Mouse (Mus musculus) lung, postnatal 25 days (tissue): ENCODE results near the gene Angptl6.
A peak's percentile ranks its signal among the peaks of the same experiment; 100 is the strongest.

Experiments used
- DNase-seq: peaks from one replicate; pipeline ENCODE4 v3.0.0; 2022; ENCODE audit warnings: low spot score

Angptl6 gene

DNA sequence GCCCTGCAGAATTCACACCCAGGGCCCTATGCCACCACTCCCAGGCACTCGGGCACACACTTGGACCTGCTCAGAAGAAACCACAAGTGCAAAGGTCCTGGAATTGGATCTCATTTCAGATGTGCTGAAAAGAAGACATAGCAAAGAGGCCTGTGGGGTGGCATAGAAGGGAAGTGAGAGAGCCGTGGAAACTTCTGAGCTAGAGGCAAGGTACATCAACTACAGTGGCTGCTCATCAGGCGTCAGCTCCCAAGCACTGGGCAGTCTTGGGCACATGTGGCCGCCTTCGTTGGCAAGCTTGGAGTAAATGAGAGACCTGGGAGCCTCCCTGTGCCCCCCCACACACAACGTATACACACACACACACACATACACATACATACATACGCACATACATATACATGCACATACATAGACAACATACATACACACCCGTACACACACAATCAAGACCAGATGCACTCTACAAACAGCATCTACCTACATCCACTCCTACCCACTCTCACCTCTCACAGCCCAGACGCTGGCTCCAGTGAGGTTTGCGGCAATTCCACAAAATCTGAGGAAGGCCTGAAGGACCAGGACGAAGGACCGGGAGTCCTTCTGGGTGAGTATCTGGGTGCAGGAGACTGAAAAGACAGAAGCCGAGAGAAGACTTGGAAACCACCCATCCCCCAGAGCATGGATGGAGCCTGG lies at the start of gene Angptl6:
Angptl6 (minus strand) TSS at position 631 of the 696 bp plus-strand sequence.
- no peak for DNase-seq

DNA sequence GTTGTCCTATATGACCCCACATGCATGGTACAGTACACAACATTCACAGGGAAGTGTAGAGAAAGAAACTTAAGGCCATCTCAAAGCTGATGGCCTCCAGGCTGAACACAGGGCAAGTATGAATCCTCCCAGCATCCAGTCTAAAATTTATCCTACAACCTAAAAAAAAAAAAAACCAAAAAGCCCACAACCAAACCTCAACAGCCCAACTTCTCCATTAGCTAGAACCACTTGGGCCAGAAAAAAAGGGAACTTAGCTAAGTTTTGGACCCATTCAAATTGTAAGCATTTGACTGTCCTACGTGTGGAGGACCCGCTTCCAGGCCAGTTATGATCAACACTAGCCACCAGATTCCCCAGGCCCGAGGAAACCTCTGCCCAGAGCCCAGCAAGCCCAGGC lies 43.7 kb upstream of the Angptl6 start:
- DNase-seq = no peak

DNA sequence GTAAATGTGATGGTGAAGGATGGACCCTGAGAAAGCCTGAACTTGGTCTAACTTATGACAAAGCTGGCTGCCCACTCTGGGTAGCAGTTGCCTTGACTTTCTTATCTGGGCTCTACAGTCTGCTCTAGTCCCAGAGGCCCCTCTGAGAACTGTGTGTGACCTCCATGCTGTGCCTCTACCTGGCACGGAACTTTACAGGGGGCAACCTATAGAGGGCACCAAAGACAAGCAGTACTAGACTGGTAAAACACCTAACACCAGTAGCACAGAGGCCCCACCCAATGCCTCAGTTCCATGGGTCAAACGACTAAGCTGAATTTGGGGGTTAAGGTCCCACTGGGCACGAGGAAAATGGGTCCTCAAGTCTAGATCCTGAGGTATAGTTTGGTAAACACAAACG lies 36.6 kb upstream of the Angptl6 start:
- peak; percentile 57 for DNase-seq

DNA sequence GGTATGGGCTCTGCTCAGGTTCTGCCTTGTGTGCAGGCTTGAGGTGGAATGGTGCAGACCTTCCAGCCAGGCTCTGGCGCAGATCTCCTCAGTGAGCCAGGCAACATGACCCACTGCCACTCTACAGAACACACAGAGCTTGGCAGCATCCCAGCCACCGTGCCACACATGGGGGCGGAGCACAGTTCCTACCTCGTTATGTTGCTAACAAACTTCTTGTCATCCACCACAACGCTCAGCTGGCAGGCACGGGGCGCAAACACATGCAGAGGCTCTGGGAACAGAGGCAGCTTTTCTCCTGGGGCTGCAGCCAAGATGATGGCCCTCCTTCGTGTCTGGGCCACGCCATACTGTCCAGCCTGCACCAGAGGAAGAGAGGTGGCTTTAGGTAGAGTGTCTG lies 30.4 kb upstream of the Angptl6 start:
- DNase-seq = peak; percentile 18

DNA sequence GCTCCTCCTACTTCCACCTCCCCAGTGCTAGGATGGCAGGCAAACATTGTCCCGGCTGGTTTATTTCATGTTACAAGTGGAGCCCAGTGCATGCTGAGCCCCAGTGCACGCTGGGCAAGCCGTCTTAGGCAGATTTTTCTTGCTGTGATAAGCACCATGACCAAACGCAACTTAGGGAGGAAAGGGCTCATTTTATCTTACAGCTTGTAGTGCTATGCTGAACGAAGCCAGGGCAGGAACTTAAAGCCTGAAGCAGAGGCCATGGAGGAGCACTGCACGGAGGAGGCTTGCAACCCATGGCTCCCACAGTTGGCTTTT lies 22.6 kb upstream of the Angptl6 start:
- no peak for DNase-seq

DNA sequence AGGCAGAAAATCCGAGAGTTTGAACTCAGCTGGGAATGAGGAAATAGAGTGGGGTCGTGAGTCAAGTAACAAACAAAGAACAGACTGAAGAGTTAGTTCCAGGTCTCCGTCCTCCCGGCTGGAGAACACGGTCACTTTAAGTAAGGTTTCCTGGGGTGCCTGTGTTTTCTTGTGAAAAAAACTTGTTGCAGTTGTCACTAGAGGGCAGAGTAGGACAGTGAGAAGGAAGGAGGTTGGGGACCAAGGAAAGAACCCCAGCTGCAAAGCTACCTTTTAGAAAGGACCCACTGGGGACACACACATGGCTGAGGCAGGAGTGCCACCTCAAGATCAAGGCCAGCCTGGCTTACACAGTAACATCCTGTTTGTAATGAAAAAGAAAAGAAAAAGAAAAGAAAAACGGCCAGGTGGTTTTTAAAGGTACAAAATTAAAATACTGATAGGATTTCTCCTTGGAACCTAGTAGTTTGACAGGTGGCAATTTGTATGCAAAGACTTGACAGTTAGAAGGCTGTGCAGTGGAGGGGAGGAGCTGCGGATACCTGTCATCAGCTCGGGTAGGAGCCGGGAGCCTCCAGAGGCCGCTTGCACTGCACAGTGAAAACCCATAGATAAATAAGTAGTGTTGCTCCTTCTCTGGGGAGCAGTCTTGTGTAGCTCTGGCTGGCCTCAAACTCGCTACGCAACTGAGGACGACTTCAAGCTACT lies 22.1 kb upstream of the Angptl6 start:
- DNase-seq = peak; percentile 73

DNA sequence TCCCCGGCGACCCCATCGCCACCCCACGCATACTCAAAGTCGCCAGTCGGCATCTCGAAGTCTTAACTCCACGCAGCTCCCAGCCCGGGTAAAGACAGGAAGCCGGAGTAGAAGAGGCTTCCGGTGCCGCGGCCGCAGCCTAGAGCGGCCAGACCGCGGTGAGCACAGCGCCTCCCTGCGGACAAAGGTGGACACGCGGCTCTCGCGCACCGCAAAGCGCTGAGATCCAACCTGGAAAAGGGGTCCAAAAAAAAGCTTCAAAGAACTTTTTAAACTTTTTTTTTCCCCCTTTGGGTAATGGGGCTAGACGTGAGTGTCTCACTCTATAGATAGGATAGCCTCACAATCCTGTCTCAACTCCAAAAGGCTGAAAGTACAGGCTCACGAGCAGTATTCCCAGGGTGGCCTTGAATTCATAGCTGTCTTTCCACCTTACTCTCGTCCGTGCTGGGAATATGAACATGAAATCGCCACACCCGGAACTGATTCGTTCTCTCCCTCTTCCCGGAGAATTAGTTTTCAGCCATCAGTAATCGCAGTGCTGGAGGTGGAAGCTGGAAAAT lies 19.1 kb upstream of the Angptl6 start, which contains the start of gene Eif3g:
Eif3g (minus strand) TSS at position 113 of the 563 bp plus-strand sequence.
- DNase-seq = peak; percentile 87

DNA sequence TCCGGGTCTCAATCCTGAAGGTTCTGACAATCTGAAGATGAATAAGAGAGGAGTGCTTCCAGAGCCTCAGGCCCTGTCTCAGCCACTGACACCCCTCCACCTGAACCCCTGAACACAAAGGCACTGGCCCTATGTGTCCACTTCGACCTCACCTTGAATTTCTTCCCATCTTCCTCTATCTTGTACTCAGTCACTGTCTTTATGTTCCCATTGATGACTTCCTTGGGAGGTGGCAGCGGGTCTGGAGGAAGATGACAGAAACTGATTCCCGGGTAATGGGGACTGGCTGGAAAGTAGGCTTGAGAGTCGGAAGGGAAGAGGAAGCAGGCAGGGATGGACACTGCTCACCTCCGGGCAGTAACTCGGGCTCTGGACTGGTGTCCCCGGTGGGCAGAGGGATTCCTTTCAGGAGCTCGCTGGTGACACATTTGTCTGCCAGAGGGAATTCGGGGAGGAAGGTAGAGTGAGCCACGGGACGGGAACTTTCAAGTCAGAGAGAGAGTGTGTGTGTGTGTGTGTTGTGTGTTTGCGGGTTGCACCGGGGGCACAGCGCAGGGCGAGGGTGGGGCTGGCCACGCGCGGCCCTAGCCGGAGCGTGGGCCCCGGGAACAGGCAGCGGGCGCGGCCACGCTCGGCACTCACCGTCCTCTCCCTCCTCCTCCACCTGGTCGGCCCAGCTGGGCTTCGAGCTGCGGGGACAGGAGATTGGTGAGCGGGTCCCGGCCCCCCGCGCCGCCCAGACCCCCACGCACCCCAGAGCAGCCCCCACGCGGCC lies 18.4 kb upstream of the Angptl6 start:
- no peak for DNase-seq

DNA sequence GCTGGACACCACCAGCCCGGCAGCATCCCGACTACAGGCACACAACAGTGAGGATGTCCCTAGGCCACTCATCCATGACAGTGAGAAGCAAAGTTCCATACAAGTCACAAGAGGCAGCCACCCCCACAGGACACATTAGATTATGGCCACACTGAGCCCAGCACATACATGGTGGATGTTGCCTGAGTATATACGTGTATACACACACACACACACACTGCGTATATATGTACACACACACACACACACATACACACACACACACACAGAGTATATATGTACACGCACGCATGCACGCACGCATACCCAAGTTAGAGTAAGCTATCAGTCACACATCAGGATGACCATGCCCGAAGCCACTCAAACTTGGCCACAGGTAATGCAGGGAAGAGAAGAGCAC lies 15.9 kb upstream of the Angptl6 start:
- no peak for DNase-seq

DNA sequence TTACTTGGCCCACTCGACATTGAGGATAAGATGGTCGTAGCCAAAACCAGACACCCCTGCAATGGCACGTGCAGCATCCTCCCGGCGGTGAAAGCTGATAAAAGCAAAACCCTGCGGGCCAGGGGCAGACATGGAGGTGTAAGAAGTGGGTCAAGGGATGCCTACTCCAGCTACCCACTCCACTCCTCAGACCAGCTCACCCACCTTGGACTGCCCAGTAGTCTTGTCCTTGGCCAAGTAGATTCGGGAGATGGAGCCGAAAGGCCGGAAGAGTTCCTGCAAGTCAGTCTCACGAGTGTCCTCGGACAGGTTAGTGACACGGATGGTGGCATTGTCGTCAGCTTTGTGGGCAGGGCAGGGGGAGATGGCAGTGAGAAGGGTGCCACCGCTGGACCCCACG lies 15.1 kb upstream of the Angptl6 start:
- no peak for DNase-seq

DNA sequence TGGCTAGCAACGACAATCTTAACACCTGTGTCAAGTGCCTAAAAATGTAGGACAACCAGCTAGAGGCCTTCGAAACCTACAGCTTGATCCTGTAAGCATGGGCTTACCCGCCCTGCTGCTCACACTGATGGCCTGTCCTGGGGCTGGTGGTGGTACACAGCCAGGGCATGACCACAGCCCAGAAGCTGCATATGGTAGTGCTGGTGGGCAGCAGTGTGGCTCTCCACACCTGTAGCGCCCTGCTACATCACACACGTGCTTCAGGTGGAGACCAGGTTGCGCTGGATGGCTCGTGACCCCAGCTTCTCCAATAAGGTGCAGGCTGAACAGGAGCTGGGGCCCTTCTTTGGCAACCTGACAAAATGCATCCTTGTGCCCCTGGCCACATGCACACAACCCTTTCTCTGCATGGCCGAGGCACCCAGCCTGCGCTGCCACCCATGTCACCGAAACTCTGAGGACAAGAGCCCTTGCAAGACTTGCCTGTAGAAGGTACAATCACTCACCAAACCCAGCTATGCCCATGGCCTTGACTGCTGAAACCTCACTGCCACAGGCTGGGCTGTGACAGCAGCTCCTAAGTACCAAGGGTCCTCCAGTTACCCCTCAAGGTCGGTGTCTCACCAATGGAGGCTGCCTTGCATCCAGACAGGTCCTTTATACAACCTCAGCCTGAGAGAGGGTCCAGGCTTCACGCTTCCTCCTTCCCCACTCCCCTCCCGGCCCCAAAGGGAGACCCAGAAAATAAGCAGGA lies 14.2 kb upstream of the Angptl6 start:
- DNase-seq = no peak

DNA sequence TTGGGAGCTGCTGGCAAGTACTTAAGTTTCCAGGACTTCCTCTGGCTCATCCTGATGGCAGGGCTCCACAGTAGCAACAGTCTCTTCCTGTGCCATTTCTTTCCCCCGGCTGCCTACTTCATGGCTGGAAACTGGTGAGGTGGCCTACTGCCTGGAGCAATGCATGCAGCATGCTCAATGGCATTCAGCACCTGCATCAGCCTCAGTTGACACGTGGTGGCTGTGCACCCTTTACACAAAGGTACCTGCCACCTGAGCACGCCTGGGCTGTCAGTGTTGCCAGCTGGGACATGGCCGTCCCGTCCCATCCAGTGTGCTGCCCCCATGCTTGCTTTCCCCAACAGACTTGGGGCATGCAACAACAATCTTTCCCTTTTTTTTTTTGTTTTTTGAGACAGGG lies 13.5 kb upstream of the Angptl6 start:
- no peak for DNase-seq

DNA sequence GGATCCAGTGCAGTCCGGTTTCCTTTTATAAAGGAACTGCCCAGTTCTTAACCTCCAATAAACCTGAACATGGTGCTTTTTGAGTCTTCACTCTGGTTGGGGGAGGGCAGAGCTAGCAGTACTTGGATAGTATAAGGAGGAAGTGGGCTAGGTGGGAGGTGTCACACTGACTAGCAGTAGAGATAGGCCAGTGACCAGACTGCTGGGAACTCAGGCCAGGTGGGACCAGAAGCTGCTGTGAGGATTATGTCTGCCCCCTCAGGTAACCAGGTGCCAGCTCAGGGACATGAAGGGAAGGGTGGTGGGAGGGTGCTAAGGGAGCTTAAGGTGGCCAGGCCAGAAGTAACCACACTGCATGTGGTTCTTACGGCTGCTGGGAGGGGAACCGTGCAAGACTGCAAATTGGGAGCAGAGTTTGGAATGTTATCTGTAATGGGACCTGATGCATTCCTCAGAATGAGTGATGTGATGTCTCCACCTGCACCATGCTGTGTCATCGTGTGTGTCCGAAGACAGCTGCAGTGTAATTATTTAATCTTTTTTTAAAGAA lies 12.7 kb upstream of the Angptl6 start:
- DNase-seq = no peak

DNA sequence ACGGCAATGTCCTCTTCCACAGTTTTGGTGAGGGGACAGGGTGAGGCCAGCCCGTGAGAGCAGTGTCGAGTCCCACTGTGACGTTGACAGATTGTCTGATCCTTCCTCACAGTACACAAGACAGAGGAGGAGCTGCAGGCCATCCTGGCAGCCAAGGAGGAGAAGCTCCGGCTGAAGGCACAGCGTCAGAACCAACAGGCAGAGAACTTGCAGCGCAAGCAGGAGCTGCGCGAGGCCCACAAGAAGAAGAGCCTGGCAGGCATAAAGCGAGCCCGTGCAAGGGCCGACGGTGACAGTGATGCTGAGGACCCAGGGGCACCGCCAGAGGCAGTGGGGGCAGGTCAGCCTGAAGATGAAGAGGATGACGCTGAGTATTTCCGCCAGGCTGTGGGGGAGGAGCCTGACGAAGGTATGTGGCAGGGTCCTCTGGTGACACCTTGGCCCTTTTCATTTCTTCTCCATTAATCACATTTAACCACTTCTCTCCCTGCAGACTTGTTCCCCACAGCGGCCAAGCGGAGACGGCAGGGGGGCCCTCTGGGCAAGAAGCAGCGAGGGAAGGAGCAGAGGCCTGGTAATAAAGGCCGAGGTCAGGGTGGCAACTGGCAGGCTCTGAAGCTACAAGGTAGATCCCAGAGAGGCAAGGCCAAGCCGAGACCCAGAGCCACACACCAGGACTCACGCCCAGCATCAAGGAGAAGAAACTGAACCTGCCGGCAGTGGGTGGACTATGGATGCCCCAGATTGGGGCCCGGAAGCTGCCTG lies 12.0 kb upstream of the Angptl6 start:
- DNase-seq = no peak

DNA sequence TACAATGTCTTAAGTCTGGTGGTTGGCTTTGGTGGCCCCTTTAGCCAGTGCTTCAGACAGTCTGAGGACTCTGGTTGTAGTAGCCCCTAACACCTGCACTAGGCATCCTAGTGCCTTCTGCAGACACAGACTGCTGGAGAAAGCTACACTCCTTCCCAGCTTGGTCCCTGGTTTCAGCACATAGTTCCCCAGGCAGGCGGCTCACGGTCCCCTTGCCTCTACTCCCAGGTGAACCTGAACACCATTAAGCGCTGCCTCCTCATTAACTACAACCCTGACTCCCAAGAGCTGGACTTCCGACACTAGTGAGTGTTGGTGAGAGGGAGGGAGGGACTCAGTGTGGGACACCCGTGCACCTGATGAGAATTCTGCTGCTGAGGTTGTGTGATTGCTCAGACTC lies 10.9 kb upstream of the Angptl6 start:
- DNase-seq = no peak

DNA sequence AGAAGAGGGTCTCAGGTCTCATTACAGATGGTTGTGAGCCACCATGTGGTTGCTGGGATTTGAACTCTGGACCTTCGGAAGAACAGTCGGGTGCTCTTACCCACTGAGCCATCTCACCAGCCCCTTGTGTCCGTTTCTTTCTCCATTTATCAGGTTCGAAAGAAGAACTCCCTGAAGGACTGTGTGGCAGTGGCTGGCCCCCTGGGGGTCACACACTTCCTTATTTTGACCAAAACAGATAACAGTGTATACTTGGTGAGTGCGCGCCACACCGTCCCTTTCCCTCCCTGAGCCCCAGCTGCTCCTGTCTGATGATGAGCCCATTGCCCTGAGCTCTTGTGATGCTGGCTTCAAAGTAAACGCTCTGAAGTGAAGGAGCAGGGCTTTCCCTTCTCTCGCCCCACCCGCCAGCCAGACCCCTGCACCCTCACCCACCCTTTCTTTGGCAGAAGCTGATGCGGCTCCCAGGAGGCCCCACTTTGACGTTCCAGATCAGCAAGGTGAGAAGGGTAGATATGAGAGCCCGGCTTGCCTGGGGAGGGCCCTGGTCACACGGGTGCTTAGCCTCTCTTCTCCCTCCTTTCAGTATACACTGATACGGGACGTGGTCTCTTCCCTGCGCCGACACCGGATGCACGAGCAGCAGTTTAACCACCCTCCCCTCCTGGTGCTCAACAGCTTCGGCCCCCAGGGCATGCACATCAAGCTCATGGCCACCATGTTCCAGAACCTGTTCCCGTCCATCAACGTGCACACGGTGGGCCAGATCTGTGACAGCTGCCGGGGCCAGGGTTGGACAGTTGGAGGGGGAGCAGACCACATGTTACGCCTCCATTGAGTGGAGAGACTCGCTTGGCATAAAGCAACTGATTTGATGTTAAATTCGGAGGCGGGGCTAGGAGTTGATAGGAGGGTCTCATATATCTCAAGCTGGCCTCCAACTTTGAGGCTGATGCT lies 9.9 kb upstream of the Angptl6 start:
- no peak for DNase-seq

DNA sequence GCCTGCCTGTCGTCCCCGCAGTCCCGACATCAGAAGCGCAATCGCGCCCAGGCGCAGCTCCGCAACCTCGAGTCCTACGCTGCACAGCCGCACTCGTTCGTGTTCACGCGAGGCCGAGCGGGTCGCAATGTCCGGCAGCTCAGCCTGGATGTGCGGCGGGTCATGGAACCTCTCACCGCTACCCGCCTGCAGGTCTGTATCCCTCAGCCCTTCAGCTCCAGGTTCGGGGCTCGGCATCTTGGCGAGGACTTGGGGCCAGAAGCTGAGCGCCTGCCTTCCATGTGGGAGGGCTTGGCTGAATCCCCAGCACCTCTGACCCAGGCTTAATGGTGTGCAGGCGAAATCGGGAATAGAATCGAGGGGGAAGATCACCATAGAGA lies 8.8 kb upstream of the Angptl6 start:
- no peak for DNase-seq

DNA sequence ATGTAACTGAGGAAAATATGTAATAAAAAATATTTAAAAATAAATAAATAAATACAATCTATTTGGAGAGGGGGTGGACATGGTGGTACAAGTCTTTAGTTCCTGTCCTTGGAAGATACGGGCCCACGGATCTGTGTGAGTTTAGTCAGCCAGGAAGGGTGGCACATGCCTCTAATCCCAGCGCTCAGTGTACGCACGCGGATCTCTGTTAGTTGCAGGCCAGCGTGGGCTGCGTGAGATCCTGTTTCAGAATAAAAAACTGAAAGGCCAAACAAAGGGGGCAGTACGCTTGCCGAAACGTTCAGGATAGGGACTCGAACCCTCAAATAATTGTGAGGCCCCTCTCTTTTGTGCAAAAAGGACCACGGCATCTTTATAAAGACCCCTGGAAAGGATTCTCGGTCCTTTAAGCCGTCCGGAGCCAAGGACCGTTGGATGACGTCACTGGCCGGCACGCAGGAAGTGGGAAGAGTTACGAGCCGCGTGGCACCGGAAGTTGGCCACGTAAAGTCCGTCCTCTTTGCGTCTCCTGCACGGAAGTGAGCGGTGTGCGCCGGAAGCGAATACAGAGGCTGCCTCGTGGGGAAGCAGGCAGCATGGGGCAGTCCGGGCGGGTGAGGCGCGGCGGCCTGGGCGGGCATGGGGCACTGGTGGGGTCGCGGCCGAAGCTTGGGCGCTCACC lies 8.3 kb upstream of the Angptl6 start, which contains the start of gene Ppan:
Ppan (plus strand) TSS at position 472 of the 682 bp plus-strand sequence.
- DNase-seq = peak; percentile 97

DNA sequence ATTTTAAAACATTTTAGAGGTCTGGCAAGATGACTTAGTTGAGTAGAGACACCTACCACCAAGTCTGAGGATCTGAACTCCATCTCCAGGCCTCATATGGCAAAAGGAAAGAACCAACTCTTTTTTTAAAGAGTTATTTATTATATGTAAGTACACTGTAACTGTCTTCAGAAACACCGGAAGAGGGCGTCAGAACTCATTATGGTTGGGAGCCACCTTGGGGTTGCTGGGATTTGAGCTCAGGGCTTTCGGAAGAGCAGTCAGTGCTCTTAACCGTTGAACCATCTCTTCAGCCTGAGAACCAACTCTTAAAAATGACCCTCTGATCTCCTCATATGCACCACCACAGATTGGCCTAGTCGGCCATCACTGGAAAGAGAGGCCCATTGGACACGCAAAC lies 7.7 kb upstream of the Angptl6 start:
- DNase-seq = no peak
